Mouse (Mus musculus): Measurements from ENCODE around the gene Aldh16a1. TPM values are rescaled to one million over a fixed set of nuclear protein-coding genes. Genes with fewer than 3 reads are reported as not detected.
A peak's percentile ranks its signal among the peaks of the same experiment; 100 is the strongest.
"Not testable (repeated sequence)": the region's sequence is repeated elsewhere in the genome, so short reads cannot be mapped to it uniquely, and the experiment has no call there.

Aldh16a1 gene
- polyA plus RNA-seq, 1 experiment from 2014 or later: 18.8 TPM

- WGBS: 80% methylated on average over 12 of the region's 12 CpGs
- H3K27ac ChIP-seq (ENCODE audit: low read depth, low read length): peak overlapping the region; percentile 25; the same call in 1 of the 2 replicates
- H3K36me3 ChIP-seq (ENCODE audit: control insufficient read depth, insufficient read depth, low read length): peaks cover 5% of the 10 kb centered on the region; the same call in 1 of the 2 replicates
- H3K4me3 ChIP-seq (ENCODE audit: low read length): peak overlapping the region; percentile 69
- no peaks in the 10 kb centered on the region for H3K9me3 ChIP-seq (ENCODE audit: control insufficient read depth, low read length)
- no peak for ATAC-seq
- peaks cover 9% of the 10 kb centered on the region for H3K4me1 ChIP-seq (ENCODE audit: control insufficient read depth, insufficient read depth, low read depth, low read length)
- no peaks in the 10 kb centered on the region for H3K27me3 ChIP-seq (replicated peaks; ENCODE audit: control insufficient read depth, insufficient read depth, low read length)
- no peak overlapping the region for H3K9ac ChIP-seq (ENCODE audit: low read depth, low read length)
- peak overlapping the region; percentile 84 for H3K4me2 ChIP-seq (ENCODE audit: low read length)
Observed at GRCm38 (mm10) chr7:45154993-45155514, 670 bp upstream of the Aldh16a1 start.

GRCm38 (mm10) chr7:45153586-45153985, 798 bp downstream of the Aldh16a1 start:
- Histone ChIP-seq H3K27me3 (replicated peaks; ENCODE audit: control insufficient read depth, insufficient read depth, low read length) (no peaks in the 10 kb centered on the region), H3K4me2 (ENCODE audit: low read length) (peak overlapping the region; percentile 84), H3K4me3 (ENCODE audit: low read length) (peak overlapping the region; percentile 69), H3K4me1 (ENCODE audit: control insufficient read depth, insufficient read depth, low read depth, low read length) (peaks cover 9% of the 10 kb centered on the region), H3K9me3 (ENCODE audit: control insufficient read depth, low read length) (no peaks in the 10 kb centered on the region), H3K27ac (ENCODE audit: low read depth, low read length) (peak overlapping the region; percentile 96), H3K9ac (ENCODE audit: low read depth, low read length) (peak overlapping the region; percentile 81), H3K36me3 (ENCODE audit: control insufficient read depth, insufficient read depth, low read length) (0 out of 2 replicates have a peak, but pooled peaks cover 4% of the 10 kb centered on the region)
- no peak for ATAC-seq
- WGBS: 4% methylated on average over 5 of the region's 5 CpGs

- not testable (repeated sequence) for H3K27me3 ChIP-seq (replicated peaks; ENCODE audit: control insufficient read depth, insufficient read depth, low read length); H3K36me3 ChIP-seq (ENCODE audit: control insufficient read depth, insufficient read depth, low read length); H3K4me2 ChIP-seq (ENCODE audit: low read length); H3K9ac ChIP-seq (ENCODE audit: low read depth, low read length); H3K4me3 ChIP-seq (ENCODE audit: low read length); H3K27ac ChIP-seq (ENCODE audit: low read depth, low read length); H3K9me3 ChIP-seq (ENCODE audit: control insufficient read depth, low read length); ATAC-seq; H3K4me1 ChIP-seq (ENCODE audit: control insufficient read depth, insufficient read depth, low read depth, low read length)
- 94% methylated on average over 2 of the region's 2 CpGs for WGBS
Observed at GRCm38 (mm10) chr7:45153052-45153451, 1.3 kb downstream of the Aldh16a1 start.

- Histone ChIP-seq H3K27ac (ENCODE audit: low read depth, low read length) (no peak overlapping the region), H3K4me3 (ENCODE audit: low read length) (no peak overlapping the region)
Observed at GRCm38 (mm10) chr7:45151303-45151702, 3.1 kb downstream of the Aldh16a1 start.

GRCm38 (mm10) chr7:45150321-45150720, 4.1 kb downstream of the Aldh16a1 start:
- no peak for ATAC-seq
- Histone ChIP-seq H3K4me1 (ENCODE audit: control insufficient read depth, insufficient read depth, low read depth, low read length) (peaks cover 9% of the 10 kb centered on the region), H3K9me3 (ENCODE audit: control insufficient read depth, low read length) (no peaks in the 10 kb centered on the region), H3K27me3 (replicated peaks; ENCODE audit: control insufficient read depth, insufficient read depth, low read length) (no peaks in the 10 kb centered on the region), H3K4me3 (ENCODE audit: low read length) (no peak overlapping the region), H3K36me3 (ENCODE audit: control insufficient read depth, insufficient read depth, low read length) (no peaks in the 10 kb centered on the region), H3K9ac (ENCODE audit: low read depth, low read length) (no peak overlapping the region), H3K27ac (ENCODE audit: low read depth, low read length) (no peak overlapping the region), H3K4me2 (ENCODE audit: low read length) (no peak overlapping the region)
- WGBS: 70% methylated on average over 4 of the region's 4 CpGs

More at GRCm38 (mm10) chr7:45151303-45151702, 3.1 kb downstream of the Aldh16a1 start:
- no peaks in the 10 kb centered on the region for H3K27me3 ChIP-seq (replicated peaks; ENCODE audit: control insufficient read depth, insufficient read depth, low read length)
- H3K36me3 ChIP-seq (ENCODE audit: control insufficient read depth, insufficient read depth, low read length): no peaks in the 10 kb centered on the region
- no peaks in the 10 kb centered on the region for H3K9me3 ChIP-seq (ENCODE audit: control insufficient read depth, low read length)
- H3K4me1 ChIP-seq (ENCODE audit: control insufficient read depth, insufficient read depth, low read depth, low read length): peaks cover 9% of the 10 kb centered on the region
- no peak for ATAC-seq
- H3K4me2 ChIP-seq (ENCODE audit: low read length): no peak overlapping the region
- no peak overlapping the region for H3K9ac ChIP-seq (ENCODE audit: low read depth, low read length)
- WGBS: 57% methylated on average over 11 of the region's 11 CpGs

GRCm38 (mm10) chr7:45149545-45149944, 4.8 kb downstream of the Aldh16a1 start:
- no peak for ATAC-seq
- H3K9ac ChIP-seq (ENCODE audit: low read depth, low read length): no peak overlapping the region
- peaks cover 5% of the 10 kb centered on the region for H3K4me1 ChIP-seq (ENCODE audit: control insufficient read depth, insufficient read depth, low read depth, low read length)
- H3K27ac ChIP-seq (ENCODE audit: low read depth, low read length): no peak overlapping the region
- no peaks in the 10 kb centered on the region for H3K27me3 ChIP-seq (replicated peaks; ENCODE audit: control insufficient read depth, insufficient read depth, low read length)
- H3K9me3 ChIP-seq (ENCODE audit: control insufficient read depth, low read length): no peaks in the 10 kb centered on the region
- 25% methylated on average over 6 of the region's 6 CpGs for WGBS
- H3K4me3 ChIP-seq (ENCODE audit: low read length): no peak overlapping the region
- no peaks in the 10 kb centered on the region for H3K36me3 ChIP-seq (ENCODE audit: control insufficient read depth, insufficient read depth, low read length)
- no peak overlapping the region for H3K4me2 ChIP-seq (ENCODE audit: low read length)

GRCm38 (mm10) chr7:45148534-45149098, 5.8 kb downstream of the Aldh16a1 start:
- 66% methylated on average over 4 of the region's 4 CpGs for WGBS
- Histone ChIP-seq H3K4me1 (ENCODE audit: control insufficient read depth, insufficient read depth, low read depth, low read length) (peaks cover 4% of the 10 kb centered on the region), H3K27me3 (replicated peaks; ENCODE audit: control insufficient read depth, insufficient read depth, low read length) (no peaks in the 10 kb centered on the region), H3K27ac (ENCODE audit: low read depth, low read length) (no peak overlapping the region), H3K36me3 (ENCODE audit: control insufficient read depth, insufficient read depth, low read length) (no peaks in the 10 kb centered on the region), H3K9me3 (ENCODE audit: control insufficient read depth, low read length) (no peaks in the 10 kb centered on the region), H3K9ac (ENCODE audit: low read depth, low read length) (no peak overlapping the region), H3K4me3 (ENCODE audit: low read length) (no peak overlapping the region), H3K4me2 (ENCODE audit: low read length) (no peak overlapping the region)
- no peak for ATAC-seq

- Histone ChIP-seq H3K4me2 (ENCODE audit: low read length) (no peak overlapping the region), H3K27ac (ENCODE audit: low read depth, low read length) (no peak overlapping the region), H3K4me3 (ENCODE audit: low read length) (no peak overlapping the region), H3K9me3 (ENCODE audit: control insufficient read depth, low read length) (no peaks in the 10 kb centered on the region), H3K9ac (ENCODE audit: low read depth, low read length) (no peak overlapping the region), H3K36me3 (ENCODE audit: control insufficient read depth, insufficient read depth, low read length) (no peaks in the 10 kb centered on the region), H3K4me1 (ENCODE audit: control insufficient read depth, insufficient read depth, low read depth, low read length) (no peaks in the 10 kb centered on the region; the same call in 1 of the 2 replicates), H3K27me3 (replicated peaks; ENCODE audit: control insufficient read depth, insufficient read depth, low read length) (no peaks in the 10 kb centered on the region)
- no peak for ATAC-seq
- WGBS: 89% methylated on average over 11 of the region's 11 CpGs
Observed at GRCm38 (mm10) chr7:45147899-45148298, 6.5 kb downstream of the Aldh16a1 start.

- Histone ChIP-seq H3K36me3 (ENCODE audit: control insufficient read depth, insufficient read depth, low read length) (no peaks in the 10 kb centered on the region), H3K9me3 (ENCODE audit: control insufficient read depth, low read length) (no peaks in the 10 kb centered on the region), H3K4me2 (ENCODE audit: low read length) (no peak overlapping the region), H3K27ac (ENCODE audit: low read depth, low read length) (no peak overlapping the region), H3K4me3 (ENCODE audit: low read length) (no peak overlapping the region), H3K9ac (ENCODE audit: low read depth, low read length) (no peak overlapping the region), H3K27me3 (replicated peaks; ENCODE audit: control insufficient read depth, insufficient read depth, low read length) (no peaks in the 10 kb centered on the region), H3K4me1 (ENCODE audit: control insufficient read depth, insufficient read depth, low read depth, low read length) (no peaks in the 10 kb centered on the region; the same call in 1 of the 2 replicates)
- WGBS: 91% methylated on average over 11 of the region's 11 CpGs
- no peak for ATAC-seq
Observed at GRCm38 (mm10) chr7:45147267-45147666, 7.1 kb downstream of the Aldh16a1 start.

Data from hindbrain, embryonic 16.5 days (tissue).